Mouse (Mus musculus): ENCODE results near the gene Setmar. TPM values are rescaled to one million over a fixed set of nuclear protein-coding genes. Genes with fewer than 3 reads are reported as not detected.

The Setmar gene
- polyA plus RNA-seq, 1 experiment = 2.7 TPM

DNA sequence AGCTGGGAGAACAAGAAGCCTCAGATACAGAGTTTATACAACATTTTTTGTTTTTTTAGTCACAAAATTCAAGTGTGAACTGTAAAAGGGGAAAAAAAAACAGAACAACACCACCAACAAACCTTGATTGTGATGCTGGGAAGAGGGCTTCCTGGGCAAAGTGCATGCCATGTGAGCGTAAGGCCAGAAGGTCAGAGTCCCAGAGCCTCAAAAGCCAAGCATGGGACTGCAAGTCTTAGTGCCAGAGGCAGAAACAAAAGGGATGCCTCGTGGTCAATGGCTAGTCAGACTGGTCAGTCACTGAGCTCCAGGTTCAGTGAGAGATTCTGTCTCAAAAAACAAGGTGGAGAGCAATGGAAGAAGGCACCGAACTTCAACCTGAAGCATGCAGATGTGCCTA is 27.8 kb downstream of the Setmar start:
- no peaks in the 10 kb centered on the region for H3K36me3 ChIP-seq (ENCODE audit: control insufficient read depth, insufficient read depth, low read length)
- no peaks in the 10 kb centered on the region for H3K27me3 ChIP-seq (ENCODE audit: control insufficient read depth, insufficient read depth, low read length)
- TF ChIP-seq CTCF (IDR thresholded peaks at IDR 0.05; ENCODE audit: borderline replicate concordance, control insufficient read depth, extremely low read depth, insufficient read depth, low read length, poor library complexity) (no peak), POLR2A (IDR thresholded peaks at IDR 0.05; ENCODE audit: control insufficient read depth, extremely low read depth, insufficient read depth, low read length, poor library complexity) (no peak)
- no peaks in the 10 kb centered on the region for H3K4me1 ChIP-seq (replicated peaks; ENCODE audit: control insufficient read depth, insufficient read depth, low read length)
- WGBS = 80% methylated on average over 3 of the region's 3 CpGs
- DNase-seq = no peak
- no peak overlapping the region for H3K27ac ChIP-seq (ENCODE audit: control insufficient read depth, insufficient read depth, low read length)
- H3K4me3 ChIP-seq (ENCODE audit: control insufficient read depth, insufficient read depth, low read length) = no peak overlapping the region

DNA sequence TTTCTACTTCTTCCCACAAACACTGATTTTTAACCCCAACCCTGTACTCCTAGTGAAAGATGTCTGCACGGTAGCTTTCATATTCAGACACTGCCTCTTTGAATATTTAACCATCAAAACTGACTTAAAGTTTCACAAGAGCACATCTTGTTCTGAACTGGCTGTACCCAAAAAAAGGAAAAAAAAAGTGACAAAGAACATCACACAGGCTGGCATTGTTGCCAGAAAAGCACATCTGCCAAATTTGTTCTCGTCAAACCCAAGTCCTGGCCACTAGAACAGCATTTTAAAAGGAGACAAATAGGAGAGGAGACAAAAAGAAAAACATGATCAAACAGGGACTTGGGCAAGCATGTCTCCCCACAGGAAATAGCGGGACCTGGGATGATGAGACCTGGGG is 28.6 kb downstream of the Setmar start:
- Histone ChIP-seq H3K36me3 (ENCODE audit: control insufficient read depth, insufficient read depth, low read length) (no peaks in the 10 kb centered on the region), H3K4me1 (replicated peaks; ENCODE audit: control insufficient read depth, insufficient read depth, low read length) (no peaks in the 10 kb centered on the region), H3K27me3 (ENCODE audit: control insufficient read depth, insufficient read depth, low read length) (no peaks in the 10 kb centered on the region), H3K27ac (ENCODE audit: control insufficient read depth, insufficient read depth, low read length) (no peak overlapping the region), H3K4me3 (ENCODE audit: control insufficient read depth, insufficient read depth, low read length) (no peak overlapping the region)
- TF ChIP-seq CTCF (IDR thresholded peaks at IDR 0.05; ENCODE audit: borderline replicate concordance, control insufficient read depth, extremely low read depth, insufficient read depth, low read length, poor library complexity) = no peak
- no peak for TF ChIP-seq POLR2A (IDR thresholded peaks at IDR 0.05; ENCODE audit: control insufficient read depth, extremely low read depth, insufficient read depth, low read length, poor library complexity)
- DNase-seq = no peak
- 88% methylated on average over 3 of the region's 3 CpGs for WGBS

DNA sequence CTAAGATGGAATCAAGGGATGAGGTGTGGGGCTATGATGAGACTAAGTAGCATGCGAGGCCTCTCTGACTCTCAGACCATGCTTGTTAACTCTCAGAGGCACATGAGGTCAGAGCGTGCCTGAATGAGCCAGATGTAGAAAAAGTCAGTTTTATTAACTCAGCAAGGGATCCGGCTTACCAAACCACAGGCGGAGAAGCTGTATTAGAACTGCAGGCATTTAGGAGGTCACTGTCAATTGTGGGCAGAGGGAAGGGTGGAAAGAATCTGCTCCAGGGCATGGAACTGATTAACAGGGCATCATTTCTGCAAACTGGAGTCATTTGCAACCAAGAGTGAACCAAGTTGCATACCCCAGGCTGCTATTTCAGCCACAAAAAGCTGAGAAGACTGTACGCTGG is 30.6 kb downstream of the Setmar start:
- no peak overlapping the region for H3K27ac ChIP-seq (ENCODE audit: control insufficient read depth, insufficient read depth, low read length)
- TF ChIP-seq CTCF (IDR thresholded peaks at IDR 0.05; ENCODE audit: borderline replicate concordance, control insufficient read depth, extremely low read depth, insufficient read depth, low read length, poor library complexity) (no peak), POLR2A (IDR thresholded peaks at IDR 0.05; ENCODE audit: control insufficient read depth, extremely low read depth, insufficient read depth, low read length, poor library complexity) (no peak)
- H3K4me1 ChIP-seq (replicated peaks; ENCODE audit: control insufficient read depth, insufficient read depth, low read length) = no peaks in the 10 kb centered on the region
- 96% methylated on average over 5 of the region's 5 CpGs for WGBS
- no peak overlapping the region for H3K4me3 ChIP-seq (ENCODE audit: control insufficient read depth, insufficient read depth, low read length)
- H3K27me3 ChIP-seq (ENCODE audit: control insufficient read depth, insufficient read depth, low read length) = no peaks in the 10 kb centered on the region
- DNase-seq = no peak
- H3K36me3 ChIP-seq (ENCODE audit: control insufficient read depth, insufficient read depth, low read length) = no peaks in the 10 kb centered on the region

DNA sequence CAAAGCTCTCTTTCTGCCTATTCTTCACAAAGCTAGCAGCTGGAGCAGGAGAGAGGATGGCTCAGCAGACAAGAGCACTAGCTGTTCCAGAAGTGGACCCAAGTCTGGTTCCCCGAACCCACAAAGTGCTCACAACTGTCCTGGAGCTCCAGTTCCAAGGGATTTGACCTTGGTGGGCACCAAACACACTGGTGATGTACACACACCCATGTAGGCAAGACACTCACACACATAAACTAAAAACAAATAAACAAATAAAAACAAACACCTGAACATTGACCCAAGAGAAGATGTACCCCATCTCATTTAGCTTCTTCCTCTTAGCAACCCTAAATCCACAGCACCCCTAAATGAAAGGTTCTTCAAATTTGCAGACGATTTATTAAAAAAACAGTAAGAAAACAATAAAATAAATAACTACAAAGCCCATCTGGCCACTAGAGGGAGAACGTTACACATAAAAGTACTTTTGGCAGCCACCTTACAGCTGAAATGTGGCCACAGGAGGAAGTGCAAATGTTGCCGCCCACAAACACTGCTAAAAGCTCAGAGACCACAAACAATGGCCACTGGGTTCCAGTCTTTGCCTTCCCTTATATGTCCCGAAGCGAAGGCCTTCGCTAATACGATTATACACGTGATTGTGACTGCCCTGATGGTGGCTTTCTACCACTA is 33.5 kb downstream of the Setmar start:
- no peaks in the 10 kb centered on the region for H3K27me3 ChIP-seq (ENCODE audit: control insufficient read depth, insufficient read depth, low read length)
- H3K36me3 ChIP-seq (ENCODE audit: control insufficient read depth, insufficient read depth, low read length) = no peaks in the 10 kb centered on the region
- no peak overlapping the region for H3K4me3 ChIP-seq (ENCODE audit: control insufficient read depth, insufficient read depth, low read length)
- H3K27ac ChIP-seq (ENCODE audit: control insufficient read depth, insufficient read depth, low read length) = no peak overlapping the region
- TF ChIP-seq POLR2A (IDR thresholded peaks at IDR 0.05; ENCODE audit: control insufficient read depth, extremely low read depth, insufficient read depth, low read length, poor library complexity) (no peak), CTCF (IDR thresholded peaks at IDR 0.05; ENCODE audit: borderline replicate concordance, control insufficient read depth, extremely low read depth, insufficient read depth, low read length, poor library complexity) (no peak)
- 8% methylated on average over 9 of the region's 9 CpGs for WGBS
- no peaks in the 10 kb centered on the region for H3K4me1 ChIP-seq (replicated peaks; ENCODE audit: control insufficient read depth, insufficient read depth, low read length)
- DNase-seq = peak; percentile 52

DNA sequence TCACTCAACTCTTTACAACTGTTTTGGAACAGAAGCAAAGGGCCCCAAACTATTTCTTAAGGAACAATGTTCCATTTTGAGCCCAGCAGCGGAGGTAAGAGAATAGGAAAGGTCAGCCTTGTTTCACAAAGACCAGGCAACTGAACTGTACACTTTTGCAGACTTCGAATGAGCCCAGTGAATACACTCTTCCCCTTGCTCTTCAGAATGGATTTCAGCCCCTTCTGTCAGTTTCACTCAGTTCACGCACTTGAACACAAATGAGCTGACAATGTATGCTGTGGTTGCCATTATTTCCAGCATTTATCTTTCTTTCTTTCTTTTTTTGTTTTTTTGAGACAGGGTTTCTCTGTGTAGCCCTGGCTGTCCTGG is 34.0 kb downstream of the Setmar start:
- H3K4me1 ChIP-seq (replicated peaks; ENCODE audit: control insufficient read depth, insufficient read depth, low read length) = no peaks in the 10 kb centered on the region
- TF ChIP-seq POLR2A (IDR thresholded peaks at IDR 0.05; ENCODE audit: control insufficient read depth, extremely low read depth, insufficient read depth, low read length, poor library complexity) = no peak
- 84% methylated on average over 3 of the region's 3 CpGs for WGBS
- DNase-seq = no peak
- H3K27ac ChIP-seq (ENCODE audit: control insufficient read depth, insufficient read depth, low read length) = no peak overlapping the region
- no peaks in the 10 kb centered on the region for H3K36me3 ChIP-seq (ENCODE audit: control insufficient read depth, insufficient read depth, low read length)
- no peaks in the 10 kb centered on the region for H3K27me3 ChIP-seq (ENCODE audit: control insufficient read depth, insufficient read depth, low read length)
- no peak overlapping the region for H3K4me3 ChIP-seq (ENCODE audit: control insufficient read depth, insufficient read depth, low read length)

DNA sequence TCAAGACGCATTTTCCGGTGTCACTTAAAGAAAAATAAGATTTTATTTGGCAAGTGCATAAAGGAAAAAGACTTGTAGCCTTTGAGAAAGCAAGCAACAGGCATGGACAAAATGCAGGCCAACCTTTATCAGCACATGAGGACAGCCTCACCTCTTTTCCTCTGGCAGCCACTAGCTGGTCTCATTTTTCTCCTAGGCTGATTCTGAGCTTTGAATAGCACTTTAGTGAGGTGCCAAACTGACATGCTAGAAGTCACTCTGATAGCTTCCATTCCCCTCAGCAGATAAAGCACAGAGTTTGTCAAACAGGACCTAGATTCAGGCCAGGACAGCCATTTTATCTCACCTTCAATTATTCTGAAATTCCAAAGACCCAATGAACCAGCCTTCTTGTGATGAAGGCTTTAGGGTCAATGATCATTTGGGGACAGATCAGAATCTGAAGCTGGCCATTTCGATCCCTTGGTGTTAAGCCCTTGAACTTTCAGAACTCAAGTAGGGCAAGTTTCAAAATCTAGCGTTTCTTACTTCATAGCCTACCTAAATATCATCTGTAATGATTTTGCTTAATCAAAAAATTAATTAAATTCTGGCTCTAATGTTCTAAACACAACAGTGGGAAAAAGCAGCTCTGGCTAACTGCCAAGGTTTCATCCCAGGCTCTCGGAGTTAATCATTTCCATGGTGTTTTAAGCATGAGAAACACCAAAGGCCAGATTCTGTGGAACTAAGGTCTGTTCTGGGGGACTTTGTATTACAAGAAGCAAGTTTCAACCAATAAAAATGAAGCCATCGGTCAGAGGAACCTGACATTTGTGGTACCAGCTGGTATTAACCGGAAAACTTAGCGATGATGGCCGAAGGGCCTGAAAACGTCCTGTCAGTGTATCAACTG is 37.3 kb downstream of the Setmar start:
- DNase-seq = no peak
- no peaks in the 10 kb centered on the region for H3K4me1 ChIP-seq (replicated peaks; ENCODE audit: control insufficient read depth, insufficient read depth, low read length)
- no peaks in the 10 kb centered on the region for H3K27me3 ChIP-seq (ENCODE audit: control insufficient read depth, insufficient read depth, low read length)
- no peak overlapping the region for H3K4me3 ChIP-seq (ENCODE audit: control insufficient read depth, insufficient read depth, low read length)
- no peaks in the 10 kb centered on the region for H3K36me3 ChIP-seq (ENCODE audit: control insufficient read depth, insufficient read depth, low read length)
- H3K27ac ChIP-seq (ENCODE audit: control insufficient read depth, insufficient read depth, low read length) = no peak overlapping the region
- WGBS = 97% methylated on average over 10 of the region's 10 CpGs
- no peak for TF ChIP-seq POLR2A (IDR thresholded peaks at IDR 0.05; ENCODE audit: control insufficient read depth, extremely low read depth, insufficient read depth, low read length, poor library complexity)
